Mouse (Mus musculus) forebrain, embryonic 10.5 days (tissue): ENCODE results near the gene Foxc1. TPM values are rescaled to one million over a fixed set of nuclear protein-coding genes. Genes with fewer than 3 reads are reported as not detected.

Experiments
- DNase-seq: peaks from one replicate; pipeline ENCODE4 v3.0.0-alpha.2; 2017; ENCODE audit warnings: low spot score; ENCODE audit errors: extremely low spot score
- H3K27ac ChIP-seq: fragments of 300-500 bp; sonication (generic); 2 replicates; pipeline ENCODE4 v1.5.1; 2016; ENCODE audit warnings: mild to moderate bottlenecking
- H3K27me3 ChIP-seq: fragments of 300-500 bp; sonication (generic); 2 replicates; pipeline ENCODE4 v1.6.1; 2016; ENCODE audit warnings: mild to moderate bottlenecking; ENCODE audit not compliant: poor library complexity, severe bottlenecking
- H3K36me3 ChIP-seq: fragments of 300-500 bp; sonication (generic); replicated peaks from 2 replicates; pipeline ENCODE4 v1.6.1; 2016; ENCODE audit warnings: mild to moderate bottlenecking, moderate library complexity
- H3K4me1 ChIP-seq: fragments of 300-500 bp; sonication (generic); 2 replicates; pipeline ENCODE4 v1.6.1; 2016
- H3K4me3 ChIP-seq: fragments of 300-500 bp; sonication (generic); 2 replicates; pipeline ENCODE4 v1.5.1; 2016; ENCODE audit warnings: mild to moderate bottlenecking, moderate library complexity
- H3K9me3 ChIP-seq: fragments of 300-500 bp; sonication (generic); 2 replicates; pipeline ENCODE4 v1.6.1; 2016; ENCODE audit warnings: mild to moderate bottlenecking, moderate library complexity
- WGBS: fragments of 180-500 bp; shearing (Covaris S2); methylation state at CpG from one replicate; pipeline ENCODE4 v1.1.7; 2016; 5-methylcytosine and 5-hydroxymethylcytosine counted together
- polyA plus RNA-seq: library from polyadenylated mRNA; unstranded; fragments of >200 nt; fragmentation: Nextera tagmentation; extraction: Ambion mirVana; gene quantifications from 2 replicates; pipeline ENCODE4 v1.2.1, GENCODE M21; 2016

The Foxc1 gene
- polyA plus RNA-seq, 1 experiment from 2014 or later = 2.6 TPM

DNA sequence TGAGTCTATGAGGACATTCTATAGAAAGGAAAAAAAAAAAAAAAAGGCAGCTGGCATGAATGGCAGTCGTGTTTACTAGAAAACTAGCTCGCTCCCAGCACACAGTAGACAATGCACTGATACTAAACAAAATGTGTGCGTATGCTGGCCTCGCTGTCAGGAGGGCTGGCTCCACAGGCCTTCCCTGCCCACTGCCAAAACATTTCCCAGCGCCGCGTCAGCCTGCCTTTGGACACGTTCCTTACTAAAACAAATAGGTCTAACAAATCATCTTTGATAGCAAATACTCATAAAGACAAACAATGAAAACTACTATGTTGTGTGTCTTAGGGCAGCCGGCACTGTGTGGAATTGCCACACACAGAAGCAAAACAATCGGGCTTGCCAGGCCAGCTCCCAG lies 9.1 kb upstream of the Foxc1 start:
- Histone ChIP-seq H3K27ac (peak overlapping the region; percentile 8; the same call in 1 of the 2 replicates), H3K9me3 (no peaks in the 10 kb centered on the region), H3K4me1 (peaks cover 36% of the 10 kb centered on the region), H3K4me3 (no peak overlapping the region), H3K27me3 (peaks cover 63% of the 10 kb centered on the region), H3K36me3 (no peaks in the 10 kb centered on the region)
- DNase-seq = no peak
- whole genome bisulfite sequencing = 74% methylated on average over 10 of the region's 10 CpGs

DNA sequence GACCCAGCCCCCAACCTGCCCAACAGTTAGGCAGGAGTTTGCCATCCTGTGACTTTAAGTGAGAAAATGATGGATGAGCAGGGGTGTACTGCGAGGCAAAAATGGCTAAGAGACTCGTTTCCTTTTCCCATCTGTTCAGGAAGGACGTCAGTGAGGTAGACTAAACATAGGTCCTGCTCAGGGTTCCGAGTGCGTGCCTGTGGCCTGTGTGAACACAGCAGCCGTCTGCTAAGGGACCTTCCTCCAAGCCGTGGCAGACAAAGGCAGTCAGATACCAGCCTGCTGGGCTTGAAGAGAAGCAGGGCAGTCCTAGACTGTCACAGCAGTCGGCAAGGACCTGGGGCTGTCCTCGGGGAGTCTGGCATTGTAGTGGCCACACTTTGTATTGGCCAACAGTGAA lies 8.4 kb upstream of the Foxc1 start:
- H3K36me3 ChIP-seq = no peaks in the 10 kb centered on the region
- no peak overlapping the region for H3K27ac ChIP-seq
- H3K4me3 ChIP-seq = no peak overlapping the region
- WGBS = 34% methylated on average over 9 of the region's 9 CpGs
- no peak for DNase-seq
- no peaks in the 10 kb centered on the region for H3K9me3 ChIP-seq
- peaks cover 36% of the 10 kb centered on the region for H3K4me1 ChIP-seq
- peaks cover 68% of the 10 kb centered on the region for H3K27me3 ChIP-seq

- no peaks in the 10 kb centered on the region for H3K9me3 ChIP-seq
- peak; percentile 86 for DNase-seq
- H3K36me3 ChIP-seq = no peaks in the 10 kb centered on the region
- peaks cover 87% of the 10 kb centered on the region for H3K27me3 ChIP-seq
- peaks cover 52% of the 10 kb centered on the region for H3K4me1 ChIP-seq
- peak overlapping the region; percentile 48 for H3K4me3 ChIP-seq
- H3K27ac ChIP-seq = peak overlapping the region; percentile 58; the same call in 1 of the 2 replicates
- WGBS = 1% methylated on average over 43 of the region's 43 CpGs
Measured at GRCm38 (mm10) chr13:31800581-31801576, 5.6 kb upstream of the Foxc1 start.

DNA sequence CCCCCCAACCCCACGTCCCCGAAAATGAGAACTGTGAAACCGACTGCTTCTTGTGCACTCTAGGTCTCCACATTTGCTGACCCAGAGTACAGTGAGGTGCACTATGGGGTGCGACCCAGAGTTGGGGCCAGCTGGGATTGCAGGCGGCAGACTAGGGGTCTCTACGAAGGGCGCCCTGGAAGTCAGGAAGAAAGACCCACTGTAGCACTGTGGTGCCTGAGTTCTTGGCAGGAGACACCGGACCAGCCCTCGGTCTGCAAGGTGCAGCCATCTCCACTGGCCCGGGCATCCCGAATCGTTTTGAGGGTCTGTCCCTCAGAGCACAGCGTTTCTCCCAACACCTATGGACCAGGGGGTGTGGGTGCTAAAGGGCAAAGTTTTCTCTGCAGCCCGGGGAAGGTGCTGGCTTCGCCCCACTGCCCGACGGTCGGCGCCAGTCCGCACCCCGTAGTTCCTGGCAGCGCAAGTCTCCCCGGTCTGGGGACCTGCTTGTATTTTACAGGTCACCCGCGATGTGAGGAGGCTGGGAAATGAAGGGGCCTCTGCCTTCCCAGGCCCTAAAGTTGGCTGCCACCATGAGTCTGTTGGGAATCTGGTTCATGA lies 4.6 kb upstream of the Foxc1 start:
- H3K4me3 ChIP-seq = peak overlapping the region; percentile 48
- H3K36me3 ChIP-seq = no peaks in the 10 kb centered on the region
- WGBS = under 1% methylated on average over 25 of the region's 25 CpGs
- H3K27me3 ChIP-seq = peaks cover 96% of the 10 kb centered on the region
- DNase-seq = peak; percentile 46
- peaks cover 58% of the 10 kb centered on the region for H3K4me1 ChIP-seq
- H3K9me3 ChIP-seq = no peaks in the 10 kb centered on the region
- H3K27ac ChIP-seq = peak overlapping the region; percentile 58

GRCm38 (mm10) chr13:31802447-31802846 lies 4.0 kb upstream of the Foxc1 start:
- Histone ChIP-seq H3K27me3 (peaks cover 100% of the 10 kb centered on the region), H3K27ac (no peak overlapping the region), H3K36me3 (no peaks in the 10 kb centered on the region), H3K4me3 (no peak overlapping the region), H3K9me3 (no peaks in the 10 kb centered on the region), H3K4me1 (peaks cover 65% of the 10 kb centered on the region)
- DNase-seq = no peak
- 7% methylated on average over 5 of the region's 5 CpGs for WGBS

GRCm38 (mm10) chr13:31803166-31804093 lies 3.0 kb upstream of the Foxc1 start:
- WGBS = under 1% methylated on average over 31 of the region's 31 CpGs
- H3K9me3 ChIP-seq = no peaks in the 10 kb centered on the region
- peaks cover 100% of the 10 kb centered on the region for H3K27me3 ChIP-seq
- no peak overlapping the region for H3K27ac ChIP-seq
- DNase-seq = peak; percentile 49
- peaks cover 6% of the 10 kb centered on the region; the same call in 1 of the 2 replicates for H3K36me3 ChIP-seq
- H3K4me3 ChIP-seq = peak overlapping the region; percentile 33
- H3K4me1 ChIP-seq = peaks cover 68% of the 10 kb centered on the region

DNA sequence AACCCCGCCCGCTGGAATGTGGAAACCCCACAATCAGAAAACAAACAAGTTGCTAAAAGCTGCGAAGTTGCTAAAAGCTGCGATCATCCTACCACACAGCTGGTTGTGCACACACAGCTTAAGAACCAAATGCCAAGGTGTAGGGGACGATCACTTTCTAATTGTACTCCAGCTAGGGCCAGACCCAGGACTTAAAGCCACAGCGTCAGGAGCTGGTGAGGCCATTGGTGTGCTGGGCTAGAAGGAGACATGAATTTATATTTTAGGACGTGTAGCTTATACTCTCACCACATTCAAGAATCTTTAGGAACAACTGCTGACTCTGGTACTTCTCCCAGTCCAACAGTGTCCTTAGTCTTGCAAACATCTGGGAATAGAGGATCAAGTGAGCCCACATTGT lies 1.9 kb upstream of the Foxc1 start:
- no peak overlapping the region for H3K4me3 ChIP-seq
- no peak overlapping the region for H3K27ac ChIP-seq
- no peak for DNase-seq

DNA sequence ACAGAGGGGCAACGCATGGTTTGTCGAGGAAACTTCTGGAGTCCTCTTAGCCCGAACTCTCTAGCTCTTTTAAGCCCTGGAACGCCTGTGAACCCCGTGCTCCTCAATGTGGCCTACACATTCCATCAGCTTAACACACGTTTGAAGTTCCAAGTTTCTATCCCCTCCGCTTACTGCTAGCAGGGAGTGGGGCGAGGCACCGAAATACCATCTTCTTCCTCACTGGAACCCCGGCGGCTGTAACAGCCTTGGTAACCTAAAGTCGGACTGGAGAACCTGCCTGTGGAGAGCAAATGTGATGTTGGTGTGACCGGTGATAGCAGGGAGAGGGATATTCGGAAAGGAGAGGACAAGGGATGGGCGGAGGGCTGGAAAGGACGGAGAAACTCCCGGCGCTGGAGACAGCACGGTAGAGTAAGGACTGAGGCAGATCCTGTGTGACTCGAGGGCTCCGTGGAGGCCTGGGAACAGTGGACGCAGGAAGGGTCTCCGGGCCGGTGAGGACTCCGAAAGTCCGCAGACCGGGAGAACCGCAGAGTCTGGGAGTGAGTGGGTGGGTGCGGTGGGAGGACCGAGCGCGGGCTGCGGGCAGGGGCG lies 504 bp upstream of the Foxc1 start:
- under 1% methylated on average over 31 of the region's 34 CpGs for WGBS
- no peaks in the 10 kb centered on the region for H3K9me3 ChIP-seq
- DNase-seq = no peak
- H3K27ac ChIP-seq = peak overlapping the region; percentile 88
- peaks cover 66% of the 10 kb centered on the region for H3K4me1 ChIP-seq
- peak overlapping the region; percentile 64 for H3K4me3 ChIP-seq
- H3K27me3 ChIP-seq = peaks cover 100% of the 10 kb centered on the region
- H3K36me3 ChIP-seq = peaks cover 11% of the 10 kb centered on the region; the same call in 1 of the 2 replicates

More for the DNA sequence above, 1.9 kb upstream of the Foxc1 start:
- Histone ChIP-seq H3K4me1 (peaks cover 69% of the 10 kb centered on the region), H3K27me3 (peaks cover 100% of the 10 kb centered on the region), H3K36me3 (peaks cover 10% of the 10 kb centered on the region; the same call in 1 of the 2 replicates), H3K9me3 (no peaks in the 10 kb centered on the region)
- 2% methylated on average over 7 of the region's 7 CpGs for WGBS

DNA sequence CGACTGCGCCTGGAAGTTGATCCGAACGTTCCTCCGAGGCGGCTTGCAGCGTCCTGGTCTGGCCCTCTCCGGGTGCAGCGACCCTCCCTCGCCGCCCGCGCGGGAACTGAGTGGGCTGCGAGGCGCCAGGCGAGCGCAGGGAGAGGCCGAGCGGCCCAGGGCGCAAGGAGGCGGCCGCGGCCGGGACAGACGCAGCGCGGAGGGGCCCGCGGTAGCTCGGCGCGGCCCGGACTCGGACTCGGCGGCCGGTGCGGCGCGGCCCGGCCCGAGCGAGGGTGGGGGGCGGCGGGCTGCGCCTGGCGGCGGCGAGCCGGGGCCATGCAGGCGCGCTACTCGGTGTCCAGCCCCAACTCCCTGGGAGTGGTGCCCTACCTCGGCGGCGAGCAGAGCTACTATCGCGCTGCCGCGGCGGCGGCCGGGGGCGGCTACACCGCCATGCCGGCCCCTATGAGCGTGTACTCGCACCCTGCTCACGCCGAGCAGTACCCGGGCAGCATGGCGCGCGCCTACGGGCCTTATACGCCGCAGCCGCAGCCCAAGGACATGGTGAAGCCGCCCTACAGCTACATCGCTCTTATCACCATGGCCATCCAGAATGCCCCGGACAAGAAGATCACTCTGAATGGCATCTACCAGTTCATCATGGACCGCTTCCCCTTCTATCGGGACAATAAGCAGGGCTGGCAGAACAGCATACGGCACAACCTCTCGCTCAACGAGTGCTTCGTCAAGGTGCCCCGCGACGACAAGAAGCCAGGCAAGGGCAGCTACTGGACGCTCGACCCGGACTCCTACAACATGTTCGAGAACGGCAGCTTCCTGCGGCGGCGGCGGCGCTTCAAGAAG lies 680 bp downstream of the Foxc1 start:
- no peaks in the 10 kb centered on the region for H3K9me3 ChIP-seq
- peaks cover 15% of the 10 kb centered on the region; the same call in 1 of the 2 replicates for H3K36me3 ChIP-seq
- H3K27me3 ChIP-seq = peaks cover 100% of the 10 kb centered on the region
- H3K27ac ChIP-seq = peak overlapping the region; percentile 88
- peak; percentile 61 for DNase-seq
- H3K4me3 ChIP-seq = peak overlapping the region; percentile 64
- under 1% methylated on average over 100 of the region's 101 CpGs for WGBS
- peaks cover 64% of the 10 kb centered on the region for H3K4me1 ChIP-seq

GRCm38 (mm10) chr13:31807736-31808115 lies 1.3 kb downstream of the Foxc1 start:
- no peaks in the 10 kb centered on the region for H3K9me3 ChIP-seq
- peak; percentile 39 for DNase-seq
- H3K4me1 ChIP-seq = peaks cover 64% of the 10 kb centered on the region
- H3K36me3 ChIP-seq = peaks cover 15% of the 10 kb centered on the region; the same call in 1 of the 2 replicates
- under 1% methylated on average over 47 of the region's 47 CpGs for WGBS
- H3K27me3 ChIP-seq = peaks cover 100% of the 10 kb centered on the region
- peak overlapping the region; percentile 88 for H3K27ac ChIP-seq
- peak overlapping the region; percentile 64 for H3K4me3 ChIP-seq

GRCm38 (mm10) chr13:31808116-31808803 lies 1.8 kb downstream of the Foxc1 start:
- H3K9me3 ChIP-seq = no peaks in the 10 kb centered on the region
- peaks cover 15% of the 10 kb centered on the region; the same call in 1 of the 2 replicates for H3K36me3 ChIP-seq
- H3K27ac ChIP-seq = peak overlapping the region; percentile 88
- peak; percentile 44 for DNase-seq
- H3K27me3 ChIP-seq = peaks cover 100% of the 10 kb centered on the region
- H3K4me1 ChIP-seq = peaks cover 64% of the 10 kb centered on the region
- under 1% methylated on average over 72 of the region's 73 CpGs for WGBS
- peak overlapping the region; percentile 64 for H3K4me3 ChIP-seq
